Mouse (Mus musculus): ENCODE measurements around the gene Asb8. TPM values are rescaled to one million over a fixed set of nuclear protein-coding genes. Genes with fewer than 3 reads are reported as not detected.
A peak's percentile ranks its signal among the peaks of the same experiment; 100 is the strongest.

Asb8 gene
- polyA plus RNA-seq, 1 experiment from 2014 or later = 51.1 TPM

GRCm38 (mm10) chr15:98145559-98146181, 19.8 kb downstream of the Asb8 start:
- H3K9ac ChIP-seq (replicated peaks; ENCODE audit: low read depth, low read length) = peak overlapping the region; percentile 94
- peak overlapping the region; percentile 86 for H3K4me3 ChIP-seq (replicated peaks; ENCODE audit: low read length)
- no peaks in the 10 kb centered on the region for H3K27me3 ChIP-seq (replicated peaks; ENCODE audit: control insufficient read depth, insufficient read depth, low read length)
- no peaks in the 10 kb centered on the region for H3K9me3 ChIP-seq (ENCODE audit: control insufficient read depth, low read length)
- H3K4me2 ChIP-seq (ENCODE audit: low read length) = peak overlapping the region; percentile 94
- H3K36me3 ChIP-seq (ENCODE audit: control insufficient read depth, insufficient read depth) = peaks cover 13% of the 10 kb centered on the region
- WGBS = under 1% methylated on average over 38 of the region's 38 CpGs
- peaks cover 14% of the 10 kb centered on the region for H3K4me1 ChIP-seq (replicated peaks; ENCODE audit: control insufficient read depth, insufficient read depth, low read length)
- H3K27ac ChIP-seq (ENCODE audit: low read length) = peak overlapping the region; percentile 42; the same call in 1 of the 2 replicates
- ATAC-seq = peak; percentile 99

GRCm38 (mm10) chr15:98144861-98145507, 20.4 kb downstream of the Asb8 start:
- peak; percentile 39 for ATAC-seq
- H3K4me3 ChIP-seq (replicated peaks; ENCODE audit: low read length) = peak overlapping the region; percentile 86
- H3K27me3 ChIP-seq (replicated peaks; ENCODE audit: control insufficient read depth, insufficient read depth, low read length) = no peaks in the 10 kb centered on the region

GRCm38 (mm10) chr15:98142515-98142914, 22.9 kb downstream of the Asb8 start:
- H3K27ac ChIP-seq (ENCODE audit: low read length) = no peak overlapping the region
- peaks cover 17% of the 10 kb centered on the region for H3K36me3 ChIP-seq (ENCODE audit: control insufficient read depth, insufficient read depth)
- ATAC-seq = no peak
- H3K4me3 ChIP-seq (replicated peaks; ENCODE audit: low read length) = no peak overlapping the region
- WGBS = 85% methylated on average over 10 of the region's 10 CpGs
- H3K4me1 ChIP-seq (replicated peaks; ENCODE audit: control insufficient read depth, insufficient read depth, low read length) = peaks cover 14% of the 10 kb centered on the region
- no peaks in the 10 kb centered on the region for H3K27me3 ChIP-seq (replicated peaks; ENCODE audit: control insufficient read depth, insufficient read depth, low read length)
- H3K9me3 ChIP-seq (ENCODE audit: control insufficient read depth, low read length) = no peaks in the 10 kb centered on the region
- H3K9ac ChIP-seq (replicated peaks; ENCODE audit: low read depth, low read length) = no peak overlapping the region
- no peak overlapping the region for H3K4me2 ChIP-seq (ENCODE audit: low read length)

More at GRCm38 (mm10) chr15:98144861-98145507, 20.4 kb downstream of the Asb8 start:
- peaks cover 17% of the 10 kb centered on the region for H3K36me3 ChIP-seq (ENCODE audit: control insufficient read depth, insufficient read depth)
- H3K4me2 ChIP-seq (ENCODE audit: low read length) = peak overlapping the region; percentile 94
- H3K9ac ChIP-seq (replicated peaks; ENCODE audit: low read depth, low read length) = peak overlapping the region; percentile 94
- H3K9me3 ChIP-seq (ENCODE audit: control insufficient read depth, low read length) = no peaks in the 10 kb centered on the region
- WGBS = under 1% methylated on average over 35 of the region's 36 CpGs
- H3K4me1 ChIP-seq (replicated peaks; ENCODE audit: control insufficient read depth, insufficient read depth, low read length) = peaks cover 14% of the 10 kb centered on the region
- peak overlapping the region; percentile 42 for H3K27ac ChIP-seq (ENCODE audit: low read length)

- no peaks in the 10 kb centered on the region for H3K27me3 ChIP-seq (replicated peaks; ENCODE audit: control insufficient read depth, insufficient read depth, low read length)
- WGBS = 94% methylated on average over 5 of the region's 5 CpGs
- H3K27ac ChIP-seq (ENCODE audit: low read length) = no peak overlapping the region
- ATAC-seq = no peak
- no peak overlapping the region for H3K9ac ChIP-seq (replicated peaks; ENCODE audit: low read depth, low read length)
- H3K4me1 ChIP-seq (replicated peaks; ENCODE audit: control insufficient read depth, insufficient read depth, low read length) = peaks cover 11% of the 10 kb centered on the region
- no peak overlapping the region for H3K4me3 ChIP-seq (replicated peaks; ENCODE audit: low read length)
- H3K9me3 ChIP-seq (ENCODE audit: control insufficient read depth, low read length) = no peaks in the 10 kb centered on the region
- H3K4me2 ChIP-seq (ENCODE audit: low read length) = no peak overlapping the region
- H3K36me3 ChIP-seq (ENCODE audit: control insufficient read depth, insufficient read depth) = peaks cover 26% of the 10 kb centered on the region
Observed at GRCm38 (mm10) chr15:98140809-98141208, 24.6 kb downstream of the Asb8 start.

GRCm38 (mm10) chr15:98139763-98140162, 25.7 kb downstream of the Asb8 start:
- whole genome bisulfite sequencing = 80% methylated on average over 7 of the region's 7 CpGs

GRCm38 (mm10) chr15:98136871-98137270, 28.6 kb downstream of the Asb8 start:
- WGBS = 94% methylated on average over 9 of the region's 9 CpGs

More at GRCm38 (mm10) chr15:98139763-98140162, 25.7 kb downstream of the Asb8 start:
- no peak for ATAC-seq
- Histone ChIP-seq H3K4me3 (replicated peaks; ENCODE audit: low read length) (no peak overlapping the region), H3K27ac (ENCODE audit: low read length) (no peak overlapping the region), H3K9ac (replicated peaks; ENCODE audit: low read depth, low read length) (no peak overlapping the region), H3K4me1 (replicated peaks; ENCODE audit: control insufficient read depth, insufficient read depth, low read length) (peaks cover 8% of the 10 kb centered on the region), H3K36me3 (ENCODE audit: control insufficient read depth, insufficient read depth) (peaks cover 36% of the 10 kb centered on the region), H3K4me2 (ENCODE audit: low read length) (no peak overlapping the region), H3K27me3 (replicated peaks; ENCODE audit: control insufficient read depth, insufficient read depth, low read length) (no peaks in the 10 kb centered on the region), H3K9me3 (ENCODE audit: control insufficient read depth, low read length) (no peaks in the 10 kb centered on the region)

GRCm38 (mm10) chr15:98135671-98136070, 29.8 kb downstream of the Asb8 start:
- peaks cover 38% of the 10 kb centered on the region for H3K36me3 ChIP-seq (ENCODE audit: control insufficient read depth, insufficient read depth)
- no peaks in the 10 kb centered on the region for H3K4me1 ChIP-seq (replicated peaks; ENCODE audit: control insufficient read depth, insufficient read depth, low read length)
- H3K4me3 ChIP-seq (replicated peaks; ENCODE audit: low read length) = no peak overlapping the region
- no peaks in the 10 kb centered on the region for H3K27me3 ChIP-seq (replicated peaks; ENCODE audit: control insufficient read depth, insufficient read depth, low read length)
- ATAC-seq = no peak
- no peaks in the 10 kb centered on the region for H3K9me3 ChIP-seq (ENCODE audit: control insufficient read depth, low read length)
- WGBS = 94% methylated on average over 13 of the region's 13 CpGs
- no peak overlapping the region for H3K27ac ChIP-seq (ENCODE audit: low read length)
- no peak overlapping the region for H3K9ac ChIP-seq (replicated peaks; ENCODE audit: low read depth, low read length)
- H3K4me2 ChIP-seq (ENCODE audit: low read length) = no peak overlapping the region

More at GRCm38 (mm10) chr15:98136871-98137270, 28.6 kb downstream of the Asb8 start:
- Histone ChIP-seq H3K27ac (ENCODE audit: low read length) (no peak overlapping the region), H3K4me3 (replicated peaks; ENCODE audit: low read length) (no peak overlapping the region), H3K4me1 (replicated peaks; ENCODE audit: control insufficient read depth, insufficient read depth, low read length) (no peaks in the 10 kb centered on the region), H3K9me3 (ENCODE audit: control insufficient read depth, low read length) (no peaks in the 10 kb centered on the region), H3K4me2 (ENCODE audit: low read length) (no peak overlapping the region), H3K27me3 (replicated peaks; ENCODE audit: control insufficient read depth, insufficient read depth, low read length) (no peaks in the 10 kb centered on the region), H3K9ac (replicated peaks; ENCODE audit: low read depth, low read length) (no peak overlapping the region), H3K36me3 (ENCODE audit: control insufficient read depth, insufficient read depth) (peaks cover 41% of the 10 kb centered on the region)
- ATAC-seq = no peak

- no peak overlapping the region for H3K4me3 ChIP-seq (replicated peaks; ENCODE audit: low read length)
- peaks cover 38% of the 10 kb centered on the region for H3K36me3 ChIP-seq (ENCODE audit: control insufficient read depth, insufficient read depth)
- ATAC-seq = no peak
- H3K27me3 ChIP-seq (replicated peaks; ENCODE audit: control insufficient read depth, insufficient read depth, low read length) = no peaks in the 10 kb centered on the region
- 52% methylated on average over 3 of the region's 3 CpGs for WGBS
- no peaks in the 10 kb centered on the region for H3K4me1 ChIP-seq (replicated peaks; ENCODE audit: control insufficient read depth, insufficient read depth, low read length)
- H3K9ac ChIP-seq (replicated peaks; ENCODE audit: low read depth, low read length) = no peak overlapping the region
- H3K9me3 ChIP-seq (ENCODE audit: control insufficient read depth, low read length) = no peaks in the 10 kb centered on the region
- H3K27ac ChIP-seq (ENCODE audit: low read length) = no peak overlapping the region
- no peak overlapping the region for H3K4me2 ChIP-seq (ENCODE audit: low read length)
Observed at GRCm38 (mm10) chr15:98134666-98135065, 30.8 kb downstream of the Asb8 start.

GRCm38 (mm10) chr15:98134034-98134433, 31.4 kb downstream of the Asb8 start:
- Histone ChIP-seq H3K36me3 (ENCODE audit: control insufficient read depth, insufficient read depth) (peaks cover 39% of the 10 kb centered on the region), H3K27me3 (replicated peaks; ENCODE audit: control insufficient read depth, insufficient read depth, low read length) (no peaks in the 10 kb centered on the region), H3K4me3 (replicated peaks; ENCODE audit: low read length) (no peak overlapping the region), H3K4me2 (ENCODE audit: low read length) (no peak overlapping the region), H3K9ac (replicated peaks; ENCODE audit: low read depth, low read length) (no peak overlapping the region), H3K27ac (ENCODE audit: low read length) (no peak overlapping the region), H3K4me1 (replicated peaks; ENCODE audit: control insufficient read depth, insufficient read depth, low read length) (no peaks in the 10 kb centered on the region), H3K9me3 (ENCODE audit: control insufficient read depth, low read length) (no peaks in the 10 kb centered on the region)
- no peak for ATAC-seq
- WGBS = 88% methylated on average over 4 of the region's 4 CpGs

Data from forebrain, embryonic 16.5 days (tissue).